Comparison of ENCODE assay signal across 8 mouse cellular contexts in genomic region chr1:3121288-3121687, GRCm38 (mm10).
DNase-seq lines count a peak whose midpoint lies in the region; ATAC-seq lines count a peak whose summit lies in the region.

No protein-coding gene starts in this region.

- H3K9me3 ChIP-seq in liver, embryonic 11.5 days (ENCODE audit: control insufficient read depth, low read length): no peaks in the 10 kb centered on the region

- no peak for ATAC-seq in liver, embryonic 11.5 days (replicated peaks; ENCODE audit: low FRiP score)
- ATAC-seq in megakaryocyte, adult 5-6 weeks (ENCODE audit: poor library complexity, severe bottlenecking): no peak

- H3K27ac ChIP-seq in liver, embryonic 11.5 days (ENCODE audit: low read depth, low read length): no peak overlapping the region

- peak; percentile 19 to 40 for DNase-seq in cerebellum, postnatal 10 days
- no peak for DNase-seq in cerebellum, adult 8-10 months
- DNase-seq in liver: peak; percentile 6
- DNase-seq in liver, embryonic 11.5 days (ENCODE audit: low spot score): no peak
- DNase-seq in heart, postnatal 25 days (ENCODE audit: low spot score): peak; percentile 6
- peak; percentile 49 for DNase-seq in right cerebral cortex, postnatal 25 days
- no peak for DNase-seq in B cell, adult 2 months

- H3K36me3 ChIP-seq in liver, embryonic 11.5 days (ENCODE audit: control insufficient read depth, insufficient read depth, low read length): no peaks in the 10 kb centered on the region

- no peak overlapping the region for H3K4me3 ChIP-seq in liver, embryonic 11.5 days (ENCODE audit: low read depth, low read length)

- no peaks in the 10 kb centered on the region for H3K4me1 ChIP-seq in liver, embryonic 11.5 days (replicated peaks; ENCODE audit: control insufficient read depth, insufficient read depth, low read length)

- intact Hi-C loops in heart, postnatal 25 days (cut with DNase I): no loop called here

- no peak overlapping the region for H3K9ac ChIP-seq in liver, embryonic 11.5 days (ENCODE audit: low read depth, low read length)

- 75% methylated on average over 2 of the region's 2 CpGs for WGBS in liver, embryonic 11.5 days

- no peak overlapping the region for H3K4me2 ChIP-seq in liver, embryonic 11.5 days

- H3K27me3 ChIP-seq in liver, embryonic 11.5 days (replicated peaks; ENCODE audit: control insufficient read depth, insufficient read depth, low read length): no peaks in the 10 kb centered on the region

Comparison
In these comparisons a context has a peak if more than half of its experiments do, and no peak if none do; other contexts are left out.
1. DNase-seq: peak in cerebellum, postnatal 10 days (2 of 2), liver (single experiment), heart, postnatal 25 days (single experiment) and right cerebral cortex, postnatal 25 days (single experiment); none in cerebellum, adult 8-10 months (single experiment), liver, embryonic 11.5 days (single experiment) and B cell, adult 2 months (0 of 2).